Mouse (Mus musculus): ENCODE measurements around the gene Abr. TPM values are rescaled to one million over a fixed set of nuclear protein-coding genes. Genes with fewer than 3 reads are reported as not detected.

Gene Abr
- total RNA-seq, 4 experiments from 2014 or later = 5.5 to 10.6 (median 6.4) TPM

GRCm38 (mm10) chr11:76520889-76521288 lies 101.2 kb downstream of the Abr start:
- no peak for DNase-seq (ENCODE audit: low spot score in 2 of 2)

- DNase-seq (ENCODE audit: low spot score in 2 of 2) = no peak
Observed at GRCm38 (mm10) chr11:76518613-76519012, 103.5 kb downstream of the Abr start.

DNA sequence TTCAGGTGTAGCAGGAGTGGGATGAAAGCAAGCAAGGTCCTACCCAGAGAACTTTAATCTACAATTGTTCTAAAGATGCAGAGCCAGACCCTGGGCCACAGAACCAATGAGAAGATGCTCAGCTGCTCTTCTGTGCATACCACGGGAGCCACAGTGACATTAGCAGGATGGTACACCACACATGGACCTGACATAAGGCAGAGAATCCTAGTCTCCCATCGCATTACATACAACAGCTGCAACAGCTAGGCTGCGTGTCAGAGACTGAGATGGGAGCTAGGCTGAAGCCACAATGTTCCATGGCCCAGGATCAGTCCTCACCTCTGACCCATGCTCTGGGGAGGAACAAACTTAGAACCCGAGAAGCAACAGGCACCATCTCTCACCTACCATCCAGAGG lies 104.0 kb downstream of the Abr start:
- no peak for DNase-seq (ENCODE audit: low spot score in 2 of 2)

DNA sequence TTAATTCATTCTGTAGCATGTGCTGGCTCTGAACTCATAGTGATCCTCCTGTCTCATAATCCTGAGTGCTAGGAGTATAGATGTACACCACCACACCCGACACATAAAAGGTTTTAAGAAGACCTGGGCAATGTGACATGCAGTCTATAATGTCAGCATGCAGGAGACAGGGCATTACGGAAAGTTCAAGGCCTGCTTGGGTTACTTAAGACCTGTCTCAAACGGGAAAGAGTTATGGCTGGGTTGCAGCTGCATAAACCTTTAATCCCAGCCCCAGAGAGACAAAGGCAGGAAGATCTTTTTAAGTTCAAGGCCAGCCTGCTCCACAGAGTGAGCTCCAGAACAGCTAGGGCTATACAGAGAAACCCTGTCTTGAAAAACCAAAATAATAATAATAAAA lies 105.2 kb downstream of the Abr start:
- DNase-seq (ENCODE audit: low spot score in 2 of 2) = no peak

GRCm38 (mm10) chr11:76515123-76515522 lies 107.0 kb downstream of the Abr start:
- DNase-seq (ENCODE audit: low spot score in 2 of 2) = no peak

DNA sequence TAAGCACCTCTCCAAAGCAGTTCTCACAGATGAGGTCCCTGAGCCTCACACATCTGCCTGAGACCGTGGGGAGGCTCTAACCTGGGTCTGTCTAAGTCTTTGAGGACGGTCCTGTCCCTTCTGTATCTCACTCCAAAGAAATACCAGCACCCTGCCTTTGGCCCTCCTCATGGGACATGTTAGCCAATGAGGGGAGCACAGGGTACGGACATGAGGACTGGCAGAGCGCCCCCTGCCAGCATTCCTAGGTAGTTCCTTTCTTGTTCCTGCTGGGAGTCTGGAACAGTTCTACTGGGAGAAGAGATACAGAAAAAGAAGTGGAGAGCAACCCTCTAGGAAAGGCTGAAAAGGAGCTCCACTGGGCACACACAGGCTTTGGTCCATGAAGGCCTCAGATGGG lies 111.1 kb downstream of the Abr start:
- no peak for DNase-seq (ENCODE audit: low spot score in 2 of 2)

GRCm38 (mm10) chr11:76509751-76510723 lies 112.1 kb downstream of the Abr start:
- peak; percentile 16 to 35 for DNase-seq (ENCODE audit: low spot score in 2 of 2)

DNA sequence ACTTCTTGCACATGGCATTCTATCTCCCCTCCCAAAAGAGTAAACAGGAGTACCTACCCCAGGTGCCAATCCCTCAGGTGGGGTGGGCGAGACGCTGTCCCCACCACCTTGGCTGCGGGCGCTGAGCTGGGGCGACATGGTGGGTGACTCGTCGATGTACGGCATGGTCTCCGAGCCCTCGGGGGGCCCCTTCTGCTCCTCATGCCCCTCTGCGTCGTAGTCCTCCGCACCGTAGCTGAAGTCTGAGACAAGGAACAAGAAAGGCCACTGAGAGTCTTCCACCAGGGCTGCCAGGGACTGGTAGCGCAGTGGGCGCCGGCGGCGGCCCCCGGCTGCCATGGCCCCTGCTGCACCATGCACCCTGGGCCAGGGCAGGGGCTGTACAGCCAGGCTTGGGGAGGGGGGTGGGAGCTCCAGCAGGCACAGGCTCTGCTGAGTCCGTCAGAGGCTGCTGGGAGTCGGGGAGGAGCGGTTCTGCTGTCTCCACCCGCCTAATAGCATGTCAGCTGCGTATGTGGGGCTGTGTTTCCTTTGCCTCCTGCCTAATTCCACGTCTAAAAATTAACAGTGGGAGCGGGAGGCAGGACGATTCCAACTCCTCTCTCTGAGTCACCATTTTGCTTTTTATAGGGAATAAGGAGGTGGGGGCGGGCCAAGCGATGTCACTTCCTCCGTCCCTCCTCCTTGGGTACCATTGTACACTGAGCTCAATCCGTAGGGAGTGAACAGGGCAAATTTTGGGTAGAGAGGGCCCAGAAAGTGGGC lies 113.1 kb downstream of the Abr start:
- DNase-seq (ENCODE audit: low spot score in 2 of 2) = no peak

DNA sequence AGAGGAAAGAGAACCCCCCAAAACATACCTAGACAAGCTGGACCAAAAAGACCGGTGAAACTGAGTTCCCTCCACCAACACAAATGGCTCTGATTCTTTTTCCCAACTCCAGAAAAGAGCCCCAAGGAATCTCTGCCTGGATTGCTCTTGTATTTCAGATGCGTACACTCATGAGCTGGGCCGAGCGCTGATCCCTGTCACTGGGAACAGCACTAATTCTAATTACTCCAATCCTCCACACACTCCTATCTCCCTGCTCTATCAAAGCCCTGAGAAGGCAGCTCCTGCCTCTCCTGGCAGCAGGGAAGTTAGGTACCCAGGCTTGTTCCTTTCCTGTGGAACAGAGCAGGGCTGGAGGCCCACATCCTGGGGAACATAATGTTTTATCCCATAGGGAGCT lies 114.0 kb downstream of the Abr start:
- no peak for DNase-seq (ENCODE audit: low spot score in 2 of 2)

GRCm38 (mm10) chr11:76507302-76508124 lies 114.6 kb downstream of the Abr start:
- DNase-seq (ENCODE audit: low spot score in 2 of 2) = no peak

DNA sequence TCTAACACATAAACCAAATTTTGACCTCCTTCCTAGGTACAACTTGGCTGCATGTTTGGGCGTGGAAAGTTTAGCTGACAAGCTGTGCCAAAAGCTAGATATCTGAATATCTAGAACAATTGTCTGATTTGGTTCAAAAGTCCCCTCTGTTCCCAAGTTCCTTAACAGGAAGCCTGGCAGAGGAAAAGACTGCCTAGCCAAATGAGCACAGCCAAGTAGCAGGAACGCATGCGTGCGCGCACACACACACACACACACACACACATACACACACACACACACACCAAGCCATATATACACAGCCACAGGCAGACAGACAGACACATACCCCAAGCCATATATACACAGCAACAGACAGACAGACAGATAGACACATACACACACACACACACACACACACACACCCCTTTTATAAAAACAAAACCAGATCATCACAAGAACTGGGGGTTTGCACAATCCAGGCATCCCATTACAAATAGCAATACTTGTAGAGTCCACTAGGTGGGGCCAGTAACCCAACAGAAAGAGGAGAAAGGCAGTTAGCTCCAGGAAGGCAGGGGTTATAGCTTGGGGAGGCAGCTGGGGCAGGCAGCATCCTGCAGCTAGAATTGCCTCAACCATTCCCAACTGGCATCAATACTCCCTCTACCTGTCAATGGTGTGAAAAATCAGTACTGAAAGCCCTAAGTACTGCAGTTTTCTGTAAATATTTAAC lies 115.4 kb downstream of the Abr start:
- DNase-seq (ENCODE audit: low spot score in 2 of 2) = peak in 1 of 2 experiments; percentile 24

DNA sequence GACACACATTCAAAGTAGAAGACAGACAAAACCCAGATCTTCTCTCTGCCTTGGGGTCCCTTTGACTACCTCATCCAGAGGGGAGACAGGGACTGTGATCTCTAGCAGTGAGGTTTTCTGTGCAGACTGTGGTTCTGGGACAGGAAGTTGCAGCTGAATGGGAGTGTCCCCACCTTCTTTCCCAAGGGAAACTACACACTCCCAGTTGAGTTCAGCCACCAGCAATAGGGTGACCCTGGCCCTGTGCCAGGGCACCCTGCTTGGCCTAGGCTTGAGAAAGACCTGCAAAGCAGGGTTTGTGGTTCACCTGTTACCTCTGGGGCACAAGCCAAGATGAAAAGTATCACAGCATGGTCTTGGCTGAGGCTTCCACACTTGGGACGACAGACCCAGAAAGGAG lies 117.0 kb downstream of the Abr start:
- no peak for DNase-seq (ENCODE audit: low spot score in 2 of 2)

GRCm38 (mm10) chr11:76504058-76504457 lies 118.1 kb downstream of the Abr start:
- DNase-seq (ENCODE audit: low spot score in 2 of 2) = no peak

DNA sequence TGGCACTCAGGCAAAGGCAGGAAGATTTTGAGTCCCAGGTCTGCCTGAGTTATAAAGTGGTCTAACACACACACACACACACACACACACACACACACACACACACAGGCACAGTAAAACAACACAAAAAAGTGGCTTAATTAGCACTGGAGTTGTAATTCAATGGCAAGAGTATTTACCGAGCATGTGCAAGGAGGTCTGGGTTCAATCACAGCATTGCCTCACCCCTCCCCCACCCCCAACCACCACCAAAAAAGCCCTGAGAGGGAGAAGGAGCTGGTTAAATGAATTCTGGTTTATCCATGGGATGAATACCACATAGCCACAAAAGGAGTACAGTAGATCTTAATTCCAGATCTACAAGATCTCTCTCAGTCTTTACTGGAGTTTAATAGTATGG lies 122.1 kb downstream of the Abr start:
- DNase-seq (ENCODE audit: low spot score in 2 of 2) = no peak

DNA sequence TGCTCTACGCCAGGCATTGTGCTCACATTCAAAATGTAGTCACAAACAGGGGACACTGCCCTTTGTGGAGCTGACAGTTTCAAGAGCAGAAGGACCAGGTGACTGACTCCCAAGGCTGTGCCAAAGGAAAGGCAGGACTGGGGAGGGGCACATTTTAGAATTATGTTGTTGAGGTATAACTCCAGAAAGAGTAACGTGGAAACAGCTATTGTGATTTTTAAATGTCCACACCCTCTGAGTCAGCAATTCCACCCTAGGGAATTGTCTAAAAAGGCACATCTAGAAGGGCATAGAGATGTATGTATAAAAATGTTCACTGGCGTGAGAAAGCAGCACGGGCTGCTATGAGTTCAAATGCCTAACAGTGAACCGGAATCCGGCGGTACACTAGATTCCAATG lies 122.5 kb downstream of the Abr start:
- DNase-seq (ENCODE audit: low spot score in 2 of 2) = no peak

DNA sequence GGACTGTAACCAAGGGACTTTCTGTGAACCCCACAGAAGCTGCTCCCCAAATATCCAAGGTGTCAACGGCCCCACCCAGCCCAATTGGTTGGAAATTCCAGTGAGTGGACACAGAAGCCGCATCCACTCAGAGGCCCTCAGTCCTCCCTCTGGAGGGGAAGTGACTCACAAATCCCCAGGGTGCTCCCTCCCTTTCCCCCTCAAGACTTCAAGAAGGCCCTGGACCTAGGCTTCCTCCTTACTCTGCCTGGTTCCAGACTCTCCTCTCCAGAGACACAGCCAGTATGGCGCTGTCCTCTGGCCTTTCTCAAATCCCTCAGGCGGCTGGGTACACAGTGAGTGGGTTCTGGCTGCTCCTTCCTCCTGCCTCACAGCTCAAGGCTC lies 124.4 kb downstream of the Abr start:
- DNase-seq (ENCODE audit: low spot score in 2 of 2) = no peak

GRCm38 (mm10) chr11:76497066-76497768 lies 124.9 kb downstream of the Abr start:
- no peak for DNase-seq (ENCODE audit: low spot score in 2 of 2)

- DNase-seq (ENCODE audit: low spot score in 2 of 2) = no peak
Observed at GRCm38 (mm10) chr11:76496086-76496771, 125.9 kb downstream of the Abr start.

DNA sequence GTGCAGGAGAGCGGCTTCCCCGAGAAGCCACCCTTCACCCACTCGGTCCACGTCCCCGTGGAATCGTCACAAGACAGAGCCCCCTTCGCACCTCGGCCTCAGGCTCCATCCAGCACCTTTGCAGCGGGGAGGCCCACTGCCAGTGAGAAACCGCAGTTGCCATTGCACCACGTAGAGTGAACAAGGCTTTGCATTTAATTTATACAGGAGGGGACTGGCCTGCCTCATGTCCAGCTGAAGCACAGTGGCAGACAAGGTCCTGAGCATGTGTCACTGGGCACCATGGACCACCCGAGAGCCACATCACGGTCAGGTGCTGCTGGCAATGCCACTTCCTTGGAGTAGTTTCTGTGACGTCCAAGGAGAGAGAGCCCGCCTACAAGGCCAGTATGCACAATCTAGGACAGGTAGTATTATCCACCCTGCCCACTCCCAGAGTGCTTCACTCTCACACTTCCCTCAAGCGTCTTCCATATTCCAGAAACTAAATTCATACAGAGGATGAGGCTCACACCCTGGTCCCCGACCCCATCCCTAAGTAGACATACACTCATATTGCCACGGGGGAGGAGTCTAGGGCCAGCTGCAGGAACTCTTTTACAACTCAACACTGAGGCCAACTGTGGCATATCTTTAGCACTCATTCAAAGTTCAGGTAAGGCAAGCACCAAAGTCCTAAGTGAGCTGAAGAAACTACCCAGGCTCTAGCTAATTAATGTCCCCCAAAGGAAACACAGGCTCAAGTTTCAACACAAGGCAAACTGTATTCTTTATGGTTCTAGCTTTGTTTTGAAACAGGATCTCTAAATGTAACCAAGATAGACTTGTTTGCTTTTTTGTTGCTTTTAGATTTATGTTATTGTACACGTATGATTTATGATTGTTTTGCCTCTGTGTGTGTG lies 126.7 kb downstream of the Abr start:
- no peak for DNase-seq (ENCODE audit: low spot score in 2 of 2)

All from gastrocnemius, adult 8-10 months (tissue).